Comparison of ENCODE assay signal across 9 mouse cellular contexts in genomic region chr3:51359558-51360307, GRCm38 (mm10). TPM values are rescaled to one million over a fixed set of nuclear protein-coding genes. Genes with fewer than 3 reads are reported as not detected.
DNase-seq lines count a peak whose midpoint lies in the region; ATAC-seq and TF ChIP-seq lines count a peak whose summit lies in the region.
"Had no signal": no experiment of that assay in that cellular context is flagged by ENCODE, and none has a peak within 500 bp of the region (broad histone marks: within the 10 kb centered on the region; RNA-seq: fewer than 3 reads in every experiment).

No protein-coding gene starts in this region.

- no peaks in the 10 kb centered on the region for H3K9me3 ChIP-seq in neural tube, embryonic 11.5 days (ENCODE audit: control insufficient read depth, low read length)
- no peaks in the 10 kb centered on the region for H3K9me3 ChIP-seq in forebrain, postnatal 0 days (ENCODE audit: low read length)
- H3K9me3 ChIP-seq in liver, embryonic 12.5 days (replicated peaks), result no peaks in the 10 kb centered on the region
- no peaks in the 10 kb centered on the region for H3K9me3 ChIP-seq in stomach, embryonic 16.5 days (replicated peaks; ENCODE audit: control insufficient read depth, low read length)

- 20% methylated on average over 14 of the region's 14 CpGs for WGBS in neural tube, embryonic 11.5 days
- WGBS in forebrain, postnatal 0 days, result 37% methylated on average over 14 of the region's 14 CpGs
- 21% methylated on average over 14 of the region's 14 CpGs for WGBS in liver, embryonic 12.5 days (ENCODE audit: insufficient replicate concordance)
- WGBS in stomach, embryonic 16.5 days, result 34% methylated on average over 14 of the region's 14 CpGs

- DNase-seq in neural tube, embryonic 11.5 days (ENCODE audit: low spot score), result no peak
- DNase-seq in neural tube, embryonic 10.5 days (ENCODE audit: extremely low spot score, low spot score), result no peak
- DNase-seq in forebrain, postnatal 0 days, result no peak
- no peak for DNase-seq in urinary bladder, adult 2 months (ENCODE audit: low spot score)
- DNase-seq: cerebellum, adult 8-10 months had no signal

- H3K4me1 ChIP-seq in neural tube, embryonic 11.5 days (ENCODE audit: control insufficient read depth, insufficient read depth, low read length), result no peaks in the 10 kb centered on the region
- H3K4me1 ChIP-seq in forebrain, postnatal 0 days (ENCODE audit: insufficient read depth), result 0 out of 2 replicates have a peak, but pooled peaks cover 9% of the 10 kb centered on the region
- peaks cover 51% of the 10 kb centered on the region for H3K4me1 ChIP-seq in liver, embryonic 12.5 days
- H3K4me1 ChIP-seq in stomach, embryonic 16.5 days (ENCODE audit: control insufficient read depth, insufficient read depth, low read length), result peaks cover 9% of the 10 kb centered on the region

- ATAC-seq in neural tube, embryonic 11.5 days (ENCODE audit: insufficient read depth, low FRiP score, low TSS enrichment), result no peak
- ATAC-seq in forebrain, postnatal 0 days, result no peak
- no peak for ATAC-seq in liver, embryonic 12.5 days
- ATAC-seq in stomach, embryonic 16.5 days (ENCODE audit: insufficient read depth, low FRiP score), result no peak
- ATAC-seq in activated CD4-positive, CD25-positive, alpha-beta regulatory T cell, adult 4 months, result no peak

- no peak overlapping the region; the same call in 1 of the 2 replicates for H3K9ac ChIP-seq in neural tube, embryonic 11.5 days (ENCODE audit: low read length)
- no peak overlapping the region for H3K9ac ChIP-seq in forebrain, postnatal 0 days
- peak overlapping the region; percentile 58 for H3K9ac ChIP-seq in liver, embryonic 12.5 days
- no peak overlapping the region for H3K9ac ChIP-seq in stomach, embryonic 16.5 days (ENCODE audit: low read length)

- no peak overlapping the region for H3K27ac ChIP-seq in neural tube, embryonic 11.5 days (ENCODE audit: low read depth, low read length)
- no peak overlapping the region for H3K27ac ChIP-seq in forebrain, postnatal 0 days (ENCODE audit: low read depth, low read length)
- H3K27ac ChIP-seq in liver, embryonic 12.5 days, result peak overlapping the region; percentile 33; the same call in 1 of the 2 replicates
- no peak overlapping the region for H3K27ac ChIP-seq in stomach, embryonic 16.5 days (ENCODE audit: low read length)

- H3K36me3 ChIP-seq in neural tube, embryonic 11.5 days (ENCODE audit: control insufficient read depth, insufficient read depth, low read length), result no peaks in the 10 kb centered on the region
- H3K36me3 ChIP-seq in forebrain, postnatal 0 days (ENCODE audit: insufficient read depth), result no peaks in the 10 kb centered on the region
- H3K36me3 ChIP-seq in liver, embryonic 12.5 days, result no peaks in the 10 kb centered on the region
- H3K36me3 ChIP-seq in stomach, embryonic 16.5 days (ENCODE audit: control insufficient read depth, insufficient read depth, low read length), result no peaks in the 10 kb centered on the region

- H3K27me3 ChIP-seq in neural tube, embryonic 11.5 days (ENCODE audit: control insufficient read depth, insufficient read depth, low read length), result 0 out of 2 replicates have a peak, but pooled peaks cover 3% of the 10 kb centered on the region
- peaks cover 4% of the 10 kb centered on the region for H3K27me3 ChIP-seq in forebrain, postnatal 0 days (ENCODE audit: insufficient read depth, low read length)
- 0 out of 2 replicates have a peak, but pooled peaks cover 6% of the 10 kb centered on the region for H3K27me3 ChIP-seq in liver, embryonic 12.5 days (replicated peaks)
- H3K27me3 ChIP-seq in stomach, embryonic 16.5 days (ENCODE audit: control insufficient read depth, insufficient read depth, low read length), result no peaks in the 10 kb centered on the region

- H3K4me3 ChIP-seq in neural tube, embryonic 11.5 days (ENCODE audit: low read depth, low read length), result peak overlapping the region; percentile 62; the same call in 1 of the 2 replicates
- peak overlapping the region; percentile 45; the same call in 1 of the 2 replicates for H3K4me3 ChIP-seq in forebrain, postnatal 0 days (ENCODE audit: low read depth, low read length)
- H3K4me3 ChIP-seq in liver, embryonic 12.5 days, result peak overlapping the region; percentile 67
- H3K4me3 ChIP-seq in stomach, embryonic 16.5 days (replicated peaks; ENCODE audit: low read length), result peak overlapping the region; percentile 59

- no peak overlapping the region for H3K4me2 ChIP-seq in neural tube, embryonic 11.5 days (ENCODE audit: low read depth)
- peak overlapping the region; percentile 68 for H3K4me2 ChIP-seq in forebrain, postnatal 0 days (ENCODE audit: low read depth)
- peak overlapping the region; percentile 81 for H3K4me2 ChIP-seq in liver, embryonic 12.5 days
- peak overlapping the region; percentile 60 for H3K4me2 ChIP-seq in stomach, embryonic 16.5 days (ENCODE audit: low read depth, low read length)

- no peak for TF ChIP-seq CTCF in forebrain, postnatal 0 days (IDR thresholded peaks at IDR 0.05; ENCODE audit: low read depth)

RNA-seq across cellular contexts. Expression of gene Elf2, which starts 19.3 kb away (rescaled TPM):
- polyA plus RNA-seq in neural tube, embryonic 11.5 days (2014; fragmentation: Nextera tagmentation; extraction: Ambion mirVana), result 38.4 and 47.3 TPM in 2 replicates
- total RNA-seq in forebrain, postnatal 0 days (2014; rRNA removed), result 78.1 and 83.9 TPM in 2 replicates
- polyA plus RNA-seq in forebrain, postnatal 0 days (2015; fragmentation: Nextera tagmentation; extraction: Ambion mirVana), result 26.4 and 29.3 TPM in 2 replicates
- 21.8 and 24.6 TPM in 2 replicates for polyA plus RNA-seq in liver, embryonic 12.5 days (2016; fragmentation: Nextera tagmentation; extraction: Ambion mirVana)
- 58.2 and 58.7 TPM in 2 replicates for polyA plus RNA-seq in stomach, embryonic 16.5 days (2015; fragmentation: Nextera tagmentation; extraction: Ambion mirVana)
- polyA plus RNA-seq in activated CD4-positive, CD25-positive, alpha-beta regulatory T cell, adult 4 months (2017; shearing (Covaris generic)), result 10 to 100 TPM; 41.0 to 54.1 TPM
- 52.0 and 53.9 TPM in 2 replicates for polyA plus RNA-seq in urinary bladder, adult 2 months (2012; rRNA removed)

RNA-seq across cellular contexts. Expression of gene Mgarp, which starts 36.8 kb away (rescaled TPM):
- polyA plus RNA-seq in neural tube, embryonic 11.5 days (2014; fragmentation: Nextera tagmentation; extraction: Ambion mirVana), result 4.2 and 6.7 TPM in 2 replicates
- total RNA-seq in forebrain, postnatal 0 days (2014; rRNA removed), result 0.54 and 0.67 TPM in 2 replicates
- 0.42 and 0.53 TPM in 2 replicates for polyA plus RNA-seq in forebrain, postnatal 0 days (2015; fragmentation: Nextera tagmentation; extraction: Ambion mirVana)
- polyA plus RNA-seq in liver, embryonic 12.5 days (2016; fragmentation: Nextera tagmentation; extraction: Ambion mirVana), result 1.3 and 1.7 TPM in 2 replicates
- 4.2 and 4.5 TPM in 2 replicates for polyA plus RNA-seq in stomach, embryonic 16.5 days (2015; fragmentation: Nextera tagmentation; extraction: Ambion mirVana)
- 1 to 10 TPM; 1.5 to 6.0 TPM for polyA plus RNA-seq in activated CD4-positive, CD25-positive, alpha-beta regulatory T cell, adult 4 months (2017; shearing (Covaris generic))
- polyA plus RNA-seq in urinary bladder, adult 2 months (2012; rRNA removed), result 2.9 and 3.6 TPM in 2 replicates
- total RNA-seq: granulocyte monocyte progenitor cell, adult 5-6 weeks had no signal

RNA-seq across cellular contexts. Expression of gene Ndufc1, which starts 49.1 kb away (rescaled TPM):
- polyA plus RNA-seq in neural tube, embryonic 11.5 days (2014; fragmentation: Nextera tagmentation; extraction: Ambion mirVana), result 654 and 724 TPM in 2 replicates
- 78.2 and 186 TPM in 2 replicates for total RNA-seq in forebrain, postnatal 0 days (2014; rRNA removed)
- polyA plus RNA-seq in forebrain, postnatal 0 days (2015; fragmentation: Nextera tagmentation; extraction: Ambion mirVana), result 871 and 1,036 TPM in 2 replicates
- 539 and 560 TPM in 2 replicates for polyA plus RNA-seq in liver, embryonic 12.5 days (2016; fragmentation: Nextera tagmentation; extraction: Ambion mirVana)
- 640 and 740 TPM in 2 replicates for polyA plus RNA-seq in stomach, embryonic 16.5 days (2015; fragmentation: Nextera tagmentation; extraction: Ambion mirVana)
- 100 to 1,000 TPM; 213 to 287 TPM for polyA plus RNA-seq in activated CD4-positive, CD25-positive, alpha-beta regulatory T cell, adult 4 months (2017; shearing (Covaris generic))
- polyA plus RNA-seq in urinary bladder, adult 2 months (2012; rRNA removed), result 295 and 320 TPM in 2 replicates

RNA-seq across cellular contexts. Expression of gene Naa15, which starts 55.2 kb away (rescaled TPM):
- 46.8 and 51.7 TPM in 2 replicates for polyA plus RNA-seq in neural tube, embryonic 11.5 days (2014; fragmentation: Nextera tagmentation; extraction: Ambion mirVana)
- total RNA-seq in forebrain, postnatal 0 days (2014; rRNA removed), result 28.3 and 36.9 TPM in 2 replicates
- 21.4 and 29.7 TPM in 2 replicates for polyA plus RNA-seq in forebrain, postnatal 0 days (2015; fragmentation: Nextera tagmentation; extraction: Ambion mirVana)
- 41.9 and 49.9 TPM in 2 replicates for polyA plus RNA-seq in liver, embryonic 12.5 days (2016; fragmentation: Nextera tagmentation; extraction: Ambion mirVana)
- 25.3 and 28.9 TPM in 2 replicates for polyA plus RNA-seq in stomach, embryonic 16.5 days (2015; fragmentation: Nextera tagmentation; extraction: Ambion mirVana)
- 10 to 100 TPM; 19.8 to 36.4 TPM for polyA plus RNA-seq in activated CD4-positive, CD25-positive, alpha-beta regulatory T cell, adult 4 months (2017; shearing (Covaris generic))
- polyA plus RNA-seq in urinary bladder, adult 2 months (2012; rRNA removed), result 21.1 and 22.9 TPM in 2 replicates
